Mouse (Mus musculus): ENCODE measurements around the gene Nav3.

DNA sequence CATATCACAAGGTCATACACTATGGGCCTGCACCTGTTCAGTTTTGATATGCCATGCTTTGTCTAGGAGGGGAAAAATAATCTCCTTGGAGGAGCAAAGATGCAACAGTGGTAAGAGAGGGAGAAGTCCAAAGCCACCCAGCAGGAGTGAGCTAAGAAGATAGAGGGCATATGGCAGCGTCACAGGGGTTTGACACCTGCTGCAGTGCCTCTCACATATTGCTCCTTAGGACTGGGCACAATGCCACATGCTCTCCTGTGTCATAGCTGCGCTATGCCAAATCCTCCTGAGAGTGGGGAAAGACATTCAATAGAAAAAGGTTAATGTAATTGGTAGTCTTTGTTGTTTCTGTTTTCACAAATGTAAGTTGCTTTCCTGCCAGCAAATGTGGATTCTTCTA, 714.3 kb downstream of the Nav3 start:
- TF ChIP-seq CTCF (IDR thresholded peaks at IDR 0.05; ENCODE audit: low read depth) (no peak), EP300 (IDR thresholded peaks at IDR 0.05; ENCODE audit: low read depth) (no peak)
